10 mouse cellular contexts compared by ENCODE assay signal in genomic region chr5:112493492-112493891, GRCm38 (mm10). TPM values are rescaled to one million over a fixed set of nuclear protein-coding genes. Genes with fewer than 3 reads are reported as not detected.
A peak's percentile ranks its signal among the peaks of the same experiment; 100 is the strongest.
DNase-seq lines count a peak whose midpoint lies in the region; ATAC-seq and TF ChIP-seq lines count a peak whose summit lies in the region.
"Had no signal": no experiment of that assay in that cellular context is flagged by ENCODE, and none has a peak within 500 bp of the region (broad histone marks: within the 10 kb centered on the region; RNA-seq: fewer than 3 reads in every experiment).

No protein-coding gene starts in this region.

- DNase-seq in heart, embryonic 10.5 days (ENCODE audit: low spot score): peak; percentile 87
- no peak for DNase-seq in heart, adult 11 months
- peak; percentile 24 to 27 for DNase-seq in adrenal gland, postnatal 36 days
- peak; percentile 45 for DNase-seq in forebrain, postnatal 0 days
- peak; percentile 76 to 80 for DNase-seq in kidney, postnatal 4 days
- no peak for DNase-seq in c-Kit-positive CD71-positive TER-119-positive erythroid progenitor cells, embryonic 14.5 days (ENCODE audit: low spot score)

- peak; percentile 50; the same call in 1 of the 2 replicates for ATAC-seq in forebrain, postnatal 0 days
- no peak for ATAC-seq in midbrain, embryonic 15.5 days (replicated peaks)
- no peak for ATAC-seq in megakaryocyte, adult 5-6 weeks (ENCODE audit: poor library complexity, severe bottlenecking)

- 25% methylated on average over 11 of the region's 11 CpGs for WGBS in heart, embryonic 10.5 days
- WGBS in forebrain, postnatal 0 days: 30% methylated on average over 11 of the region's 11 CpGs
- 35% methylated on average over 11 of the region's 11 CpGs for WGBS in midbrain, embryonic 15.5 days

- H3K27me3 ChIP-seq in heart, embryonic 10.5 days (ENCODE audit: insufficient read depth, poor library complexity, severe bottlenecking): peaks cover 48% of the 10 kb centered on the region
- H3K27me3 ChIP-seq in forebrain, postnatal 0 days (ENCODE audit: insufficient read depth, low read length): no peaks in the 10 kb centered on the region
- H3K27me3 ChIP-seq in midbrain, embryonic 15.5 days (replicated peaks): no peaks in the 10 kb centered on the region

- H3K4me2 ChIP-seq in forebrain, postnatal 0 days (ENCODE audit: low read depth): no peak overlapping the region
- no peak overlapping the region; the same call in 1 of the 2 replicates for H3K4me2 ChIP-seq in midbrain, embryonic 15.5 days

- H3K36me3 ChIP-seq in heart, embryonic 10.5 days: no peaks in the 10 kb centered on the region
- no peaks in the 10 kb centered on the region for H3K36me3 ChIP-seq in forebrain, postnatal 0 days (ENCODE audit: insufficient read depth)
- H3K36me3 ChIP-seq in midbrain, embryonic 15.5 days (replicated peaks): no peaks in the 10 kb centered on the region

- no peak overlapping the region for H3K9ac ChIP-seq in forebrain, postnatal 0 days
- no peak overlapping the region for H3K9ac ChIP-seq in midbrain, embryonic 15.5 days

- H3K4me1 ChIP-seq in heart, embryonic 10.5 days: peaks cover 25% of the 10 kb centered on the region
- peaks cover 3% of the 10 kb centered on the region; the same call in 1 of the 2 replicates for H3K4me1 ChIP-seq in forebrain, postnatal 0 days (ENCODE audit: insufficient read depth)
- H3K4me1 ChIP-seq in midbrain, embryonic 15.5 days: peaks cover 35% of the 10 kb centered on the region

- H3K27ac ChIP-seq in heart, embryonic 10.5 days: no peak overlapping the region
- no peak overlapping the region for H3K27ac ChIP-seq in forebrain, postnatal 0 days (ENCODE audit: low read depth, low read length)
- peak overlapping the region; percentile 57; the same call in 1 of the 2 replicates for H3K27ac ChIP-seq in midbrain, embryonic 15.5 days

- no peak for TF ChIP-seq CTCF in forebrain, postnatal 0 days (IDR thresholded peaks at IDR 0.05; ENCODE audit: low read depth)

- H3K9me3 ChIP-seq in heart, embryonic 10.5 days: no peaks in the 10 kb centered on the region
- no peaks in the 10 kb centered on the region for H3K9me3 ChIP-seq in forebrain, postnatal 0 days (ENCODE audit: low read length)
- no peaks in the 10 kb centered on the region for H3K9me3 ChIP-seq in midbrain, embryonic 15.5 days

- H3K4me3 ChIP-seq in heart, embryonic 10.5 days: peak overlapping the region; percentile 4; the same call in 1 of the 2 replicates
- H3K4me3 ChIP-seq in forebrain, postnatal 0 days (ENCODE audit: low read depth, low read length): no peak overlapping the region
- no peak overlapping the region for H3K4me3 ChIP-seq in midbrain, embryonic 15.5 days
- H3K4me3 ChIP-seq: myocyte had no signal

RNA-seq across cellular contexts. Expression of gene Gm6588, which starts 44.3 kb away (rescaled TPM):
- polyA plus RNA-seq in heart, embryonic 10.5 days (2016; fragmentation: Nextera tagmentation; extraction: Ambion mirVana): 0.11 TPM in 1 of 2 replicates, not detected in the other
- not detected for total RNA-seq in adrenal gland, postnatal 36 days (2021)
- total RNA-seq in forebrain, postnatal 0 days (2014; rRNA removed): not detected in 2 replicates
- 0.11 TPM in 1 of 2 replicates, not detected in the other for polyA plus RNA-seq in forebrain, postnatal 0 days (2015; fragmentation: Nextera tagmentation; extraction: Ambion mirVana)
- 1.3 and 1.5 TPM in 2 replicates for polyA plus RNA-seq in midbrain, embryonic 15.5 days (2015; fragmentation: Nextera tagmentation; extraction: Ambion mirVana)
- not detected in 2 replicates for total RNA-seq in megakaryocyte, adult 5-6 weeks (2015)
- total RNA-seq in megakaryocyte, adult 5-6 weeks (2017): not detected in 2 replicates
- total RNA-seq: MEL had no signal
- polyA plus RNA-seq: myocyte had no signal

Comparison
In these comparisons a context has a peak if more than half of its experiments do, and no peak if none do; other contexts are left out.
1. DNase-seq: peak in heart, embryonic 10.5 days (single experiment), adrenal gland, postnatal 36 days (2 of 2), forebrain, postnatal 0 days (single experiment) and kidney, postnatal 4 days (2 of 2); none in heart, adult 11 months (single experiment) and c-Kit-positive CD71-positive TER-119-positive erythroid progenitor cells, embryonic 14.5 days (single experiment).